Mouse (Mus musculus): ENCODE measurements around the gene Gm36210. TPM values are rescaled to one million over a fixed set of nuclear protein-coding genes. Genes with fewer than 3 reads are reported as not detected.
"Not testable (repeated sequence)": the region's sequence is repeated elsewhere in the genome, so short reads cannot be mapped to it uniquely, and the experiment has no call there.

Gm36210 gene
- polyA plus RNA-seq, 1 experiment from 2014 or later = 0.35 TPM

- DNase-seq (ENCODE audit: low spot score) (no peak), ATAC-seq (ENCODE audit: low read depth) (no peak)
- Histone ChIP-seq H3K4me1 (ENCODE audit: control insufficient read depth, insufficient read depth, low read length) (no peaks in the 10 kb centered on the region), H3K4me3 (ENCODE audit: low read depth, low read length) (no peak overlapping the region), H3K9ac (ENCODE audit: low read depth, low read length) (no peak overlapping the region), H3K9me3 (ENCODE audit: control insufficient read depth, low read length) (peaks cover 13% of the 10 kb centered on the region; the same call in 1 of the 2 replicates), H3K27me3 (replicated peaks; ENCODE audit: control insufficient read depth, insufficient read depth, low read length) (no peaks in the 10 kb centered on the region), H3K27ac (replicated peaks; ENCODE audit: low read depth, low read length) (no peak overlapping the region), H3K4me2 (ENCODE audit: low read depth, low read length) (no peak overlapping the region), H3K36me3 (ENCODE audit: control insufficient read depth, insufficient read depth, low read length) (no peaks in the 10 kb centered on the region)
- 46% methylated on average over 4 of the region's 4 CpGs for WGBS
Measured at GRCm38 (mm10) chr7:4886680-4887079, 19.6 kb downstream of the Gm36210 start.

GRCm38 (mm10) chr7:4879036-4879435 lies 27.3 kb downstream of the Gm36210 start:
- not testable (repeated sequence) for ATAC-seq (ENCODE audit: low read depth); DNase-seq (ENCODE audit: low spot score); H3K9ac ChIP-seq (ENCODE audit: low read depth, low read length); H3K4me3 ChIP-seq (ENCODE audit: low read depth, low read length); H3K27ac ChIP-seq (replicated peaks; ENCODE audit: low read depth, low read length); H3K36me3 ChIP-seq (ENCODE audit: control insufficient read depth, insufficient read depth, low read length); H3K4me2 ChIP-seq (ENCODE audit: low read depth, low read length); H3K27me3 ChIP-seq (replicated peaks; ENCODE audit: control insufficient read depth, insufficient read depth, low read length); H3K9me3 ChIP-seq (ENCODE audit: control insufficient read depth, low read length)
- 73% methylated on average over 1 of the region's 1 CpGs for WGBS
- H3K4me1 ChIP-seq (ENCODE audit: control insufficient read depth, insufficient read depth, low read length) = peaks cover 11% of the 10 kb centered on the region

DNA sequence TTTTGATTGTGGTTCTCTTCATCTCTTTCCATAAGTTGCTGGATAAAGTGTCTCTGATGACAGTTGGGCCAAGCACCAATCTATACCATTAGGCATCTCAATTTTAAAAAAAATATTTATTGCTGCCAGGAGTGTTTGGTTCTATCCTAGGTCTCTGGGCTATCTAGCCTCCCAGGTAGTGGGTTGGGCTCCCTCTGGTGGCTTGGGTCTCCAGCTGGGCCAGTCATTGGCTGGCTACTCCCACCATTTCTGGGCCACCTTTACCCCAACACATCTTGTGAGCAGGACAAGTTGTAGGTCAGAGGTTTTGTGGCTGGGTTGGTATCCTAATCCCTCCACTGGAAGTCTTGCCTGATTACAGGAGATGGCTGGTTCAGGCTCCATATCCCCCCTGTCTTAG lies 28.1 kb downstream of the Gm36210 start:
- no peak overlapping the region for H3K4me3 ChIP-seq (ENCODE audit: low read depth, low read length)
- H3K4me1 ChIP-seq (ENCODE audit: control insufficient read depth, insufficient read depth, low read length) = peaks cover 11% of the 10 kb centered on the region
- H3K4me2 ChIP-seq (ENCODE audit: low read depth, low read length) = peak overlapping the region; percentile 93; the same call in 1 of the 2 replicates
- no peak overlapping the region for H3K27ac ChIP-seq (replicated peaks; ENCODE audit: low read depth, low read length)
- no peak for DNase-seq (ENCODE audit: low spot score)
- no peaks in the 10 kb centered on the region for H3K36me3 ChIP-seq (ENCODE audit: control insufficient read depth, insufficient read depth, low read length)
- no peak overlapping the region for H3K9ac ChIP-seq (ENCODE audit: low read depth, low read length)
- 0 out of 2 replicates have a peak, but pooled peaks cover 3% of the 10 kb centered on the region for H3K9me3 ChIP-seq (ENCODE audit: control insufficient read depth, low read length)
- ATAC-seq (ENCODE audit: low read depth) = no peak
- no peaks in the 10 kb centered on the region for H3K27me3 ChIP-seq (replicated peaks; ENCODE audit: control insufficient read depth, insufficient read depth, low read length)

DNA sequence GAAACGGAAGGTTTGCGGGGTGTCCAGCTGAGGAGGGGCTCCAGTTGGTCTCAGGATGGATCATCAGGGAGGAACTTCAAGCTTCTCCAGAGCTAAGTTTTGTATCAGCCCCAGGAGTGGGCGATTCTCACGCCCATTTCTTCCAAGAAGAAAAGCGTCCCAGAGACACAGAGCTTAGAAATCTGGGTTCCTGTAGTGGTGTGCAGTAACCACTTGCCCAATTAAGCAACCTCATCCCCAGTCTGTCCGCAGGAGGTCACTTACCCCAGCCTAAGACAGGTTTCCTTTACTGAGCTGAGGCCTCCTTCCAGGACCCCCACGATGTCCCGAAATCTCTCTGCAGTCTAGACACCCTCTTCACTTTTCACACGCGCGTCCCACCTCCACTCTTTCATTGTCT lies 29.1 kb downstream of the Gm36210 start:
- Histone ChIP-seq H3K9ac (ENCODE audit: low read depth, low read length) (peak overlapping the region; percentile 69), H3K27me3 (replicated peaks; ENCODE audit: control insufficient read depth, insufficient read depth, low read length) (no peaks in the 10 kb centered on the region), H3K4me1 (ENCODE audit: control insufficient read depth, insufficient read depth, low read length) (peaks cover 11% of the 10 kb centered on the region), H3K36me3 (ENCODE audit: control insufficient read depth, insufficient read depth, low read length) (no peaks in the 10 kb centered on the region), H3K9me3 (ENCODE audit: control insufficient read depth, low read length) (0 out of 2 replicates have a peak, but pooled peaks cover 3% of the 10 kb centered on the region), H3K4me3 (ENCODE audit: low read depth, low read length) (peak overlapping the region; percentile 63), H3K4me2 (ENCODE audit: low read depth, low read length) (peak overlapping the region; percentile 93), H3K27ac (replicated peaks; ENCODE audit: low read depth, low read length) (no peak overlapping the region; the same call in 1 of the 2 replicates)
- ATAC-seq (ENCODE audit: low read depth) = no peak; the same call in 1 of the 2 replicates
- 11% methylated on average over 11 of the region's 11 CpGs for WGBS
- DNase-seq (ENCODE audit: low spot score) = no peak

- Histone ChIP-seq H3K4me2 (ENCODE audit: low read depth, low read length) (peak within 1 kb of the TSS; percentile 93), H3K9me3 (ENCODE audit: control insufficient read depth, low read length) (no peaks in the 10 kb centered on the region), H3K9ac (ENCODE audit: low read depth, low read length) (peak within 1 kb of the TSS; percentile 69), H3K27me3 (replicated peaks; ENCODE audit: control insufficient read depth, insufficient read depth, low read length) (no peaks in the 10 kb centered on the region), H3K36me3 (ENCODE audit: control insufficient read depth, insufficient read depth, low read length) (no peaks in the 10 kb centered on the region), H3K4me1 (ENCODE audit: control insufficient read depth, insufficient read depth, low read length) (peaks cover 11% of the 10 kb centered on the region), H3K27ac (replicated peaks; ENCODE audit: low read depth, low read length) (no peak within 1 kb of the TSS; the same call in 1 of the 2 replicates), H3K4me3 (ENCODE audit: low read depth, low read length) (peak within 1 kb of the TSS; percentile 63)
- DNase-seq (ENCODE audit: low spot score) (peak; percentile 97), ATAC-seq (ENCODE audit: low read depth) (peak; percentile 100)
- WGBS = under 1% methylated on average over 22 of the region's 22 CpGs
Measured at GRCm38 (mm10) chr7:4876753-4877221, 29.5 kb downstream of the Gm36210 start, which contains the start of gene Isoc2a. Gene Isoc2a, plus strand, starts transcription at chr7:4877153.

DNA sequence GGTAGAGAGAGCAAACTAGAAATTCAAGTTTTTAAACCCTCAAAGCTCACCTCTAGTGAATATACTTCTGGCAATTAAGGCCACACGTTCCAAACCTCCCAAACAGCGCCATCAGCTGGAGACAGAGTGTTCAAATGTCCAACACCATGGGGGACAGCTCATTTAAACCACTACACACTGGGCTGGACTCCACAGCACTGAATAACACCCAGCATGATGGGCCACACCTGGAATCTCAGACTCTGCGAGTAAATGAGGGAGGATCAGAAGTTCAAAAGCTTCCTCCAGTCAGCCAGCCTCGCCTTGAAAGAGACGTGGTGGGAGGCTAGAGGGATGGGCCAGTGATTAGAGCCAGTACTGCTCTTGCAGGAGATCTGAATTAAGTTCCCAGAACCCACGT lies 36.2 kb downstream of the Gm36210 start, which contains the start of gene Isoc2b:
TSS of gene Isoc2b (minus strand) at position 126 of the 400 bp plus-strand sequence.
- 48% methylated on average over 6 of the region's 6 CpGs for WGBS

GRCm38 (mm10) chr7:4866631-4867180 lies 39.6 kb downstream of the Gm36210 start:
- Histone ChIP-seq H3K27ac (replicated peaks; ENCODE audit: low read depth, low read length) (peak overlapping the region; percentile 79), H3K4me2 (ENCODE audit: low read depth, low read length) (peak overlapping the region; percentile 73), H3K4me1 (ENCODE audit: control insufficient read depth, insufficient read depth, low read length) (peaks cover 12% of the 10 kb centered on the region), H3K4me3 (ENCODE audit: low read depth, low read length) (peak overlapping the region; percentile 56), H3K36me3 (ENCODE audit: control insufficient read depth, insufficient read depth, low read length) (no peaks in the 10 kb centered on the region), H3K9ac (ENCODE audit: low read depth, low read length) (peak overlapping the region; percentile 69), H3K27me3 (replicated peaks; ENCODE audit: control insufficient read depth, insufficient read depth, low read length) (no peaks in the 10 kb centered on the region), H3K9me3 (ENCODE audit: control insufficient read depth, low read length) (no peaks in the 10 kb centered on the region)
- WGBS = 33% methylated on average over 10 of the region's 10 CpGs
- ATAC-seq (ENCODE audit: low read depth) = no peak
- DNase-seq (ENCODE audit: low spot score) = peak; percentile 32

More for the DNA sequence above, 36.2 kb downstream of the Gm36210 start, which contains the start of gene Isoc2b:
- H3K4me1 ChIP-seq (ENCODE audit: control insufficient read depth, insufficient read depth, low read length) = peaks cover 5% of the 10 kb centered on the region; the same call in 1 of the 2 replicates
- ATAC-seq (ENCODE audit: low read depth) (no peak), DNase-seq (ENCODE audit: low spot score) (peak; percentile 16)
- no peak within 1 kb of the TSS for H3K4me3 ChIP-seq (ENCODE audit: low read depth, low read length)
- H3K27ac ChIP-seq (replicated peaks; ENCODE audit: low read depth, low read length) = no peak within 1 kb of the TSS
- H3K27me3 ChIP-seq (replicated peaks; ENCODE audit: control insufficient read depth, insufficient read depth, low read length) = no peaks in the 10 kb centered on the region
- no peaks in the 10 kb centered on the region for H3K9me3 ChIP-seq (ENCODE audit: control insufficient read depth, low read length)
- no peaks in the 10 kb centered on the region for H3K36me3 ChIP-seq (ENCODE audit: control insufficient read depth, insufficient read depth, low read length)
- no peak within 1 kb of the TSS for H3K4me2 ChIP-seq (ENCODE audit: low read depth, low read length)
- H3K9ac ChIP-seq (ENCODE audit: low read depth, low read length) = no peak within 1 kb of the TSS

DNA sequence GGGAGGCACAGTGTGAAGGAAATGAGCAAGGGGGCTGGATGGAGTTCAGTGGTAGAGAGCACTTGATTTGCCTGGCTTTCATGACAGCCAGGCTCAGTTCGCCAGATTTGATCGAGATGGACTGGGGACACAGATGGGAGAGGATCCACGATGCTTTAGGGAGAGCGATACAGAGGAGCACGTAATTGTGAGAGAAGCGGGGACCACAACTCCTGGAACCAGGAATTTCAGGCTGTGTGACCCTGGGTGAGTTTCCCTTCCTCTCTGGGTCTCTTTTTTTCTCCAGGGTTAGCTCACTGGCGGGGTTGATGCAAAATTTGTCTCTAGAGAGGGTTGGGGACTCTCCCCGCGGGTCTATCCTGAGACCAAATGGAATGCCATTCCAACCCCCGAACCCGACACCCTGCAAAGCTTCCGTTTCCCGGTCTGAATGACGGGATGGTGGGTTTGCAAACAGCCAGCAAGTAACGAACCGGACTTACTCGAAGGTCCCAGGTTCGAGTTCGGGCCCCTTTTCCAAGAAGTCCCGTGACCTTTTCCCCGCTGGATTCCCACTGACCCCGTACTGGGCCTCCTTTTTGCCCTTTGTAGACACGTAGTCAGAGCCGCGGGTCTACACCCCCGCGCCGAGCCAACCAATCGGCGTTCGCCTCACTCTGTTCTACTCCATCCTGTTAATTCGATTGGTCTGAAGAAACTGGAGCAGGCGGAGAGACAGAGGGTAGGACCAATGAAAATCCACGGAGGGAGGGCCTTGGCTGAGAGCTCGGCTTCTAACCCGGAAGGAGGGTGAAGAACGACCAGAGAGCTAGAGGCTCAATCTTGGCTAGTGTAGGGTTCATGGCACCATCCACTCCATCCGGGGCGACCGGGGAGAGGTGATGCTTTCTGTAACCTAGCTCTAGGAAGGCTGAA lies 40.5 kb downstream of the Gm36210 start:
- peak; percentile 100 for ATAC-seq (ENCODE audit: low read depth)
- H3K27me3 ChIP-seq (replicated peaks; ENCODE audit: control insufficient read depth, insufficient read depth, low read length) = no peaks in the 10 kb centered on the region
- H3K4me2 ChIP-seq (ENCODE audit: low read depth, low read length) = peak overlapping the region; percentile 73
- H3K4me1 ChIP-seq (ENCODE audit: control insufficient read depth, insufficient read depth, low read length) = peaks cover 12% of the 10 kb centered on the region
- H3K4me3 ChIP-seq (ENCODE audit: low read depth, low read length) = peak overlapping the region; percentile 56
- peak overlapping the region; percentile 69 for H3K9ac ChIP-seq (ENCODE audit: low read depth, low read length)
- H3K27ac ChIP-seq (replicated peaks; ENCODE audit: low read depth, low read length) = peak overlapping the region; percentile 79
- WGBS = 4% methylated on average over 40 of the region's 40 CpGs
- H3K36me3 ChIP-seq (ENCODE audit: control insufficient read depth, insufficient read depth, low read length) = no peaks in the 10 kb centered on the region
- H3K9me3 ChIP-seq (ENCODE audit: control insufficient read depth, low read length) = no peaks in the 10 kb centered on the region
- peak; percentile 98 for DNase-seq (ENCODE audit: low spot score)

All from embryonic facial prominence, embryonic 14.5 days (tissue).